Mouse (Mus musculus) erythroblast, embryonic 14.5 days (primary cell): ENCODE results near the gene Troap. TPM values are rescaled to one million over a fixed set of nuclear protein-coding genes. Genes with fewer than 3 reads are reported as not detected.

Experiments
- H3K27me3 ChIP-seq: 2 replicates; pipeline ENCODE4 v1.6.1; 2012; ENCODE audit warnings: inconsistent platforms; ENCODE audit not compliant: control insufficient read depth
- H3K36me3 ChIP-seq: 2 replicates; pipeline ENCODE4 v1.6.1; 2012; ENCODE audit warnings: mild to moderate bottlenecking, inconsistent platforms; ENCODE audit not compliant: control insufficient read depth
- H3K4me1 ChIP-seq: 2 replicates; pipeline ENCODE4 v1.6.1; 2012; ENCODE audit warnings: inconsistent platforms; ENCODE audit not compliant: control insufficient read depth
- H3K4me3 ChIP-seq: replicated peaks from 2 replicates; pipeline ENCODE3; 2012; ENCODE audit warnings: moderate library complexity, mild to moderate bottlenecking, inconsistent platforms
- H3K9me3 ChIP-seq: 2 replicates; pipeline ENCODE4 v1.6.1; 2012; ENCODE audit warnings: low read length, inconsistent platforms, mixed read lengths; ENCODE audit not compliant: control insufficient read depth
- GATA1 ChIP-seq: IDR thresholded peaks from 2 replicates; pipeline ENCODE4 v1.6.1; 2012; ENCODE audit warnings: low read length, inconsistent platforms, mixed read lengths
- TAL1 ChIP-seq: IDR thresholded peaks from 3 replicates; pipeline ENCODE4 v1.6.1; 2012; ENCODE audit warnings: low read length, inconsistent platforms, mixed read lengths
- polyA plus RNA-seq: library from polyadenylated mRNA; stranded (reverse); fragments of >175 nt; gene quantifications from 2 replicates; pipeline ENCODE4 v1.2.3, GENCODE M21; 2012

Gene Troap
- polyA plus RNA-seq, 1 experiment = 17.1 TPM

DNA sequence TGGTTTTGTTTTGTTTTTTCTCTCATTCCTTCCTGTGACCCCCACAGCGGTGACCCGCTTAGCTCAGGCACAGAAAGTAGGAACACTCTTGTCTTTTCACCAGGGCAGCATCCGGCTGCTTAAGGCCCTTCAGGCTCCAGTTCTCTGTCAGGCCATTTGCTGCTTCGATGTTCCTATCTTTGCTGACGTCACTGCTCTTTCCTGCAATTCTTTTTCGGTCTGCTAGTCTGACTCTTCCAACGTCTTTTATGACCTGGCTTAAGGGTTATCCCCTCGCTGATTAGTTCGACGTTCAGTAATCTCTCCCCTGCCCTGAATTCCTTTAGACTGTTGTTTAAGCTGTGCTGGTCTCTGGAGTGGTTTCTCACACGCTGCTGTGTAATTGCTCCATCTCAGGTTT, 42.2 kb downstream of the Troap start:
- TF ChIP-seq TAL1 (no peak), GATA1 (no peak)
- peaks cover 9% of the 10 kb centered on the region for H3K27me3 ChIP-seq
- no peak overlapping the region for H3K4me3 ChIP-seq
- H3K4me1 ChIP-seq = peaks cover 10% of the 10 kb centered on the region
- no peaks in the 10 kb centered on the region for H3K9me3 ChIP-seq
- H3K36me3 ChIP-seq = no peaks in the 10 kb centered on the region

DNA sequence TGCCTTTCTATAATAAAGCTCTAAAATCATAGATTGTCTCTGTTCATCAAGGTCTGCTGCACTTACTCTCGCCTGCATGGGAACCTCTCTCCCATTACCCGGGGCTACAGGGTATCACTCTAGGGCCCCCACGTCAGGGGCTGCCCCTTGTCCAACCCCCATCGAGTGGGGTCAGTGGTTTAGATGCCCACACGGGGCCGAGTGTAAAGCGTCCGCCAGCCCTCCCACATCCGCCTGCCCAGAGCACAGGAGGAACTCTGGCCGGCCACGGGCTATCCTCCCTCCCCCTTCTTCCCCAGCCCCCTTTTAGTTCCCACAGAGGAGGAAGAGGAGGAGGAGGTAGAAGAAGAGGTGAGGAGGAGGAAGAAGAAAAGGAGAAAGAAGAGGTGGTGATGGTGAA, 46.4 kb downstream of the Troap start:
- Histone ChIP-seq H3K4me1 (peaks cover 6% of the 10 kb centered on the region), H3K27me3 (peaks cover 21% of the 10 kb centered on the region), H3K9me3 (no peaks in the 10 kb centered on the region), H3K36me3 (no peaks in the 10 kb centered on the region), H3K4me3 (no peak overlapping the region)
- no peak for TF ChIP-seq TAL1
- no peak for TF ChIP-seq GATA1

DNA sequence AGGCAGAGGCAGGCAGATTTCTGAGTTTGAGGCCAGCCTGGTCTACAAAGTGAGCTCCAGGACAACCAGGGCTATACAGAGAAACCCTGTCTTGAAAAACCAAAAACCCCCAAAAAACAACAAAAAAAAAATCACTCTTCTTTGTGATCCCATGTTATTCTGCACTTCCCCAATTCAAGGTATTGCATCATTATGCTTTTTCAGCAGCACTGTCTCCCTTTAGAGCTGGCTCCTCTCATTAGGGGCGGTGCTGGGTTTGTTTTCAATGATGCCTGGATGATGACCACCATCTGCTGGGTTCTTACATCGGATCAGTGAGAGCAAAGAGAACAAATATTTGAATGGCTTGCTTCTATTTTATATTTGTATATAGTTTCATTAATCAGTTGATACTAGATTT, 48.3 kb downstream of the Troap start:
- Histone ChIP-seq H3K9me3 (no peaks in the 10 kb centered on the region), H3K36me3 (no peaks in the 10 kb centered on the region), H3K27me3 (peaks cover 36% of the 10 kb centered on the region), H3K4me1 (peaks cover 17% of the 10 kb centered on the region), H3K4me3 (no peak overlapping the region)
- TF ChIP-seq TAL1 = no peak
- no peak for TF ChIP-seq GATA1

DNA sequence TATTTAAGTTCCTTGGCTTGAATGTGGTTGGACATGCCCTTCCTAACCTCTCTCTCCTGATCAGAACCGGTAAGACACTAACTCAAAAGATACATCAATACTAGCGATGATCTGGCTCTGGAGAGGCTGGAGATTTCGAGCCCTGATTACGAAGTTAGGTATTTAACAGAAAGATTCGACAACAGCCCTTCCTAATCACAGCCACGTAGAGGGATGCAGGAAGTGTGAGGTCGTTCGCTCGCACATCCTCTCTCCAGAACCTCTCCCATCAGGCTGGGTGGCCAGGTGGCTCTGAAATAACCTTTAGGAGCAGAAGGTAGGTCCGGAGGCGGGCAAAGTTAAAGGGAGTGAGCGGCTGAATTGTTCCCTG, 51.3 kb downstream of the Troap start, which contains the start of gene Spats2:
TSS of gene Spats2 (plus strand) at position 206 of the 370 bp plus-strand sequence.
- TF ChIP-seq GATA1 (no peak), TAL1 (no peak)
- peak within 1 kb of the TSS; percentile 72 for H3K4me3 ChIP-seq
- H3K27me3 ChIP-seq = peaks cover 35% of the 10 kb centered on the region
- peaks cover 20% of the 10 kb centered on the region for H3K4me1 ChIP-seq
- no peaks in the 10 kb centered on the region for H3K36me3 ChIP-seq
- no peaks in the 10 kb centered on the region for H3K9me3 ChIP-seq

GRCm38 (mm10) chr15:99126081-99126815, 51.9 kb downstream of the Troap start:
- Histone ChIP-seq H3K4me1 (peaks cover 20% of the 10 kb centered on the region), H3K27me3 (peaks cover 30% of the 10 kb centered on the region), H3K4me3 (peak overlapping the region; percentile 72), H3K36me3 (no peaks in the 10 kb centered on the region), H3K9me3 (no peaks in the 10 kb centered on the region)
- no peak for TF ChIP-seq TAL1
- no peak for TF ChIP-seq GATA1

DNA sequence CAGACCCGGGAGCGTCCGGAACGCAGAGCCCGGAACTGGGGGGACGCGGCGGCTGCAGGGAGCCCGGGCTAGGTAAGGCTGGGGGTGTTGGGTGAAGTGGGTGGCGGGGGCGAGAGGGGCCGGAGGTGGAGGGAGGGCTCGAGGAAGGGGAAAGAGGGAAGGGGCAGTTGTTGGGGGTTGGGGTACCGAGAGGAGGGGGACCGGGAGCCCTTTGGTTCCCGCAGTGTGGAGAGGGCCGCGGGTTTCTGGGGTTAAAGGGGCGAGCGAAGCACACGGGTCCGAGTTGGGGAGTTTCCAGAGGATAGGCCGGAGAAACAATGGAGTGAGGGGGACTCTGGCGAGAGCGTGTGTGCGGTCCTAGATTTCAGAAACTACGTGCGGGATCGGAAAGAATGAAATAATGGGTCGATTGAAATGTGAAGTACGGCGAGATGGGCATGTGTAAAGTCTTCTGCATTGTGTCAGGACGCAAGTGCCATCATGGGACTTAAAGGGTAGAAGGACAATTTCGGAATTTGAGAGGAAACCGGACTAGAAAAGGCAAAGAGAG, 52.5 kb downstream of the Troap start:
- H3K4me1 ChIP-seq = peaks cover 20% of the 10 kb centered on the region
- peak overlapping the region; percentile 72 for H3K4me3 ChIP-seq
- no peak for TF ChIP-seq TAL1
- TF ChIP-seq GATA1 = no peak
- no peaks in the 10 kb centered on the region; the same call in 1 of the 2 replicates for H3K36me3 ChIP-seq
- H3K27me3 ChIP-seq = peaks cover 26% of the 10 kb centered on the region
- H3K9me3 ChIP-seq = no peaks in the 10 kb centered on the region

- H3K27me3 ChIP-seq = peaks cover 26% of the 10 kb centered on the region
- TF ChIP-seq GATA1 = no peak
- TF ChIP-seq TAL1 = no peak
- no peaks in the 10 kb centered on the region for H3K9me3 ChIP-seq
- no peaks in the 10 kb centered on the region; the same call in 1 of the 2 replicates for H3K36me3 ChIP-seq
- H3K4me3 ChIP-seq = no peak overlapping the region
- H3K4me1 ChIP-seq = peaks cover 20% of the 10 kb centered on the region
Measured at GRCm38 (mm10) chr15:99127851-99128522, 53.6 kb downstream of the Troap start.

- Histone ChIP-seq H3K9me3 (no peaks in the 10 kb centered on the region), H3K27me3 (peaks cover 26% of the 10 kb centered on the region), H3K4me3 (no peak overlapping the region), H3K36me3 (no peaks in the 10 kb centered on the region; the same call in 1 of the 2 replicates), H3K4me1 (peaks cover 20% of the 10 kb centered on the region)
- TF ChIP-seq GATA1 = no peak
- TF ChIP-seq TAL1 = no peak
Measured at GRCm38 (mm10) chr15:99129441-99129840, 55.1 kb downstream of the Troap start.
